Mouse (Mus musculus) retina, embryonic 14.5 days (tissue): ENCODE measurements around the gene Kpna3.

Experiments
- DNase-seq: peaks from one replicate; pipeline ENCODE4 v3.0.0-alpha.2; 2015; ENCODE audit warnings: low spot score

Gene Kpna3

GRCm38 (mm10) chr14:61320765-61321164 is 118.9 kb downstream of the Kpna3 start:
- no peak for DNase-seq

DNA sequence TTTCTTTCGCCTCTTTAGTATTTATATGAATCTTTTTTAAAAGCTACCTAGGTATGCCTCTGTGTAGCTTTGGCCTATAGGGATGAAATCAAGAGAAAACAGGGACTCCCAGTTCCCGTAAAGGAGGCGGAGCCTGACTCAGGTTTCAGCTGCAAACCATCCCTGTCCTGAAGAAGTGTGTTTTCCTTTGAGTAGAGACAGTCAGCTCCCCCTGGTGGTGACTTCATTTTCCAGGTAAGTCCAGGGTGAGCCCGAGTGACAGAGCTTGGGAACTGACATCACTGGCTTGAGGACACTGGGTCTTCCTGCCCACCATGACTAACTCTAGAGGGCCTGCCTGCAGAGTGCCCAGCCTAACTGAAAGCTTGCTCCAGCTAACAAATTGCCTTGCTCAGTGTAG is 122.8 kb downstream of the Kpna3 start:
- DNase-seq: peak; percentile 71
